Mouse (Mus musculus): ENCODE measurements around the gene Kcnmb4. TPM values are rescaled to one million over a fixed set of nuclear protein-coding genes. Genes with fewer than 3 reads are reported as not detected.

Gene Kcnmb4
- total RNA-seq, 2 experiments from 2014 or later, result 1.2 to 1.3 TPM

Other genes starting within 250 kb of the Kcnmb4 start
- gene Ptprb, start 198.4 kb downstream of the Kcnmb4 start, total RNA-seq (2021), result 10 to 100 TPM; 38.6 to 50.3 TPM
- gene Cnot2, start 107.6 kb upstream of the Kcnmb4 start, total RNA-seq (2021), result 10 to 100 TPM; 36.2 to 40.6 TPM